Mouse (Mus musculus) bone marrow, adult 2 months (tissue): ENCODE measurements at regions not wholly inside any gene's neighbourhood (a gene's known extent, or its start where the extent isn't known, plus 50 kb on each side); places are given as distances from the start of the nearest gene placed in this dataset.

ENCODE experiments used
- H3K27ac ChIP-seq: fragments of 200-500 bp; 2 replicates; pipeline ENCODE4 v1.5.1; 2012; ENCODE audit warnings: low read depth, mild to moderate bottlenecking, control low read depth, inconsistent platforms, low read length; ENCODE audit not compliant: control insufficient read depth, poor library complexity, insufficient read depth
- H3K4me1 ChIP-seq: fragments of 200-500 bp; 2 replicates; pipeline ENCODE4 v1.6.1; 2011; ENCODE audit warnings: low read length; ENCODE audit not compliant: control insufficient read depth, insufficient read depth
- H3K4me3 ChIP-seq: fragments of 200-500 bp; replicated peaks from 2 replicates; pipeline ENCODE3; 2011; ENCODE audit warnings: mild to moderate bottlenecking, low read depth, low read length, control low read depth; ENCODE audit not compliant: control insufficient read depth
- CTCF ChIP-seq: fragments of 200-500 bp; IDR thresholded peaks from 2 replicates; pipeline ENCODE4 v1.5.1; 2011; ENCODE audit warnings: low read length, control low read depth; ENCODE audit not compliant: control insufficient read depth, insufficient read depth
- POLR2A ChIP-seq: fragments of 200-500 bp; IDR thresholded peaks from 2 replicates; pipeline ENCODE4 v1.6.1; 2011; ENCODE audit warnings: low read depth, mild to moderate bottlenecking, control low read depth, low read length, borderline replicate concordance; ENCODE audit not compliant: control insufficient read depth
- WGBS: fragments of 180-500 bp; shearing (Covaris S2); methylation state at CpG from one replicate; pipeline ENCODE4 v1.1.7; 2018; 5-methylcytosine and 5-hydroxymethylcytosine counted together

DNA sequence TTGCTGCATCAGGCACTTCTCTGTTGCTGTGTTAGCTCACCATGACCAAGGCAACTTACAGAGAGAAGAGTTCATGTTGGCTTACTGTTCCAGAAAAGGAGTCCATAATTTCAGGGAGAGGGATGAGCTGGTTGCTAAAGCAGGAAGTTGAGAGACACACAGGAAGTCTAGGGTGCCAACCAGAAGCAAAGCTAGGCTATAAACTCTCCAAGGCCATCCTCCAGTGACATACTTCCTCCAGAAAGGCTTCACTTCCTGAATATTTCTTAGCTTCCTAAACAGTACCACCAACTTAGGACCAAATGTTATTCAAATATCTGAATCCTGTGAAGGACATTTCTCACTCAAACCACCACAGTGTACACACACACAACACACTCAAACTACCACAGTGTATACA, 2010.6 kb downstream of the A830018L16Rik start:
- Histone ChIP-seq H3K27ac (no peak overlapping the region), H3K4me3 (no peak overlapping the region), H3K4me1 (peaks cover 2% of the 10 kb centered on the region)
- TF ChIP-seq POLR2A (no peak), CTCF (no peak)

DNA sequence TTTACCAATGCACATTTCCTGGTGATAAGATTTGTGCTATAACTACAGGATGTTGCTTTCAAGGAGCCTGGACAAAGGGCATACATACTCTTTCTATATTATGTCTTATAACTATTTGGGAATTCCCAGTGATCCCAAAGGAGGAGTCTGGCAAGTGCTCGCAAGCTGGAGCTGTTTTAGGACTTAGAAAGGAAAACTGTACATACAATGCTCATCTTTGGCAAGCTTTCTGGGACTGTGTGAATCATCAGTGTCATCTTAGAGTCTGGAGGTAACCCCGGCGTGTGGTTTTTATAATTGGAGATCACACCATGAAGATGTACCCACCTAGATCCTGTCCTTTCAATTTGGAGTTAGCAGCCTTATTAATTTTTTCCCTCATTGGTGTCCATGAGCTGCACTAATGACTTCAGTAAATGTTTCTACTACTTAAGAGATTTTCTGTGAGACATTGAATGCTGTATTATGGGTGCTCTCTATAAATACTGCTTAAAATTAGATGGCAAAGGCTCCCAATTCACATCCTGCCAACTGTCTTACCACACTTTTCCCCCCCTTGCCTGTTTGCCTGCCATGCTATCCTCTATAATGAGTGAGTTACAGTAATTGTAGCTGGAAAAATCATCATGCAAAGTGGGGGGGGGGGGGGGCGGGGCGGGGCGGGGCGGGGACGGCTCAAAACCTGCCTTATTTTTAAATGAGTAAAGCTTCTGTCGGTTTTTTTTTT, 2011.9 kb downstream of the A830018L16Rik start:
- H3K4me3 ChIP-seq = no peak overlapping the region
- H3K4me1 ChIP-seq = peaks cover 2% of the 10 kb centered on the region
- H3K27ac ChIP-seq = no peak overlapping the region
- 23% methylated on average over 9 of the region's 9 CpGs for WGBS
- no peak for TF ChIP-seq CTCF
- no peak for TF ChIP-seq POLR2A

DNA sequence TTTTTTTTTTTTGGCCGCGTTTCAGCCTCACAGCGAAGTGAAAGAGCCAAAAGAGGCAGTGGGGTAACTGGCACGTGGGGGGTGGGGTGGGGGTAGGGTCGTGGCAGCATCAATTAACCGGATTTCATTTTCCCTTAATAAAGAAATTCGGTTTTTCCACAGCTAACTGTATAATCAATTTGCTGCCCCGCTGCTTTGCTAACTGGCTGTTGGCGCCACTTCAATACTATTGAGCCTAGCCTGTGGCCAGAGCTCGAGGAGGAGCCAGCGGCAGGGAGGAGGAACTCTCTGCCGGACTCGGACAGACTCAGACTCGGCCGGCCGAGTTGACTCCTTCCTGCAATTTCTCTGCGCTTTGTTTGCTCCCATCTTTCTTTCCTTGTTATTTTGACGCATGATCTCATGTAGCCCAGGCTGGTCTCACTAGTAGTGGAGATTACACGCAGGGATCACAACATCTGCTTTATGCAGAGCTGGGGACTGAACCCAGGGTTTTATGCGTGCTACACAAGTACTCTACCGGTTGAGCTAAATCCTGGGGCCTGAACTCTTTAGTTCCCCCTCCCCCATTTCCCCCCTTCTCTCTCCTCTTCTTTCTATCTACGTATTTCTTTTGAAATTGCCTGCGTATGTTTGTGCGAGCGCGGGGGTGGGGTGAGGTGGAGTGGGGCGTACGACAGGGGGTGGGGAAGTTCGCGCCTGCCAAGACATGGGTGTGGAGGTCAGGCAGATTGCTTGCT, 2012.6 kb downstream of the A830018L16Rik start:
- Histone ChIP-seq H3K4me3 (peak overlapping the region; percentile 67), H3K4me1 (peaks cover 2% of the 10 kb centered on the region), H3K27ac (peak overlapping the region; percentile 46)
- TF ChIP-seq POLR2A (no peak), CTCF (no peak)
- WGBS = under 1% methylated on average over 30 of the region's 30 CpGs

DNA sequence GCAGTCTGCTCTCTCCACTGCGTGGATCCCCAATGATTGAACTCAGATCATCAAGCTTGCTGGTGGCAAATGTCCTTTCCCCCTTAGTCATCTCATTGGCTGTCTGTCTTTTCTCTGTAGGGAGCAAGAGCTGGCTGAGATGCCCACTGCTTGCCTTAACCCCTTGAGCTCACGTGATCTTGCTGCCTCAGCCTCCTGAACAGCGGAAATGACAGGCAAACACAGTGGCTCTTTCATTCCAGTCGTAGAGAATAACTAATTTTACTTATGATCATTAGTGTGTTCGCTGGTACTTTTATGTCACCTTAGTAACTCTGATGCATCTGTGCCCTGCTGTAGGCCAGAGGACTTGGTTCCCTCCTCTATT, 2013.1 kb downstream of the A830018L16Rik start:
- peak overlapping the region; percentile 67 for H3K4me3 ChIP-seq
- no peak for TF ChIP-seq CTCF
- no peak for TF ChIP-seq POLR2A
- 64% methylated on average over 5 of the region's 5 CpGs for WGBS
- H3K27ac ChIP-seq = no peak overlapping the region
- H3K4me1 ChIP-seq = peaks cover 2% of the 10 kb centered on the region

DNA sequence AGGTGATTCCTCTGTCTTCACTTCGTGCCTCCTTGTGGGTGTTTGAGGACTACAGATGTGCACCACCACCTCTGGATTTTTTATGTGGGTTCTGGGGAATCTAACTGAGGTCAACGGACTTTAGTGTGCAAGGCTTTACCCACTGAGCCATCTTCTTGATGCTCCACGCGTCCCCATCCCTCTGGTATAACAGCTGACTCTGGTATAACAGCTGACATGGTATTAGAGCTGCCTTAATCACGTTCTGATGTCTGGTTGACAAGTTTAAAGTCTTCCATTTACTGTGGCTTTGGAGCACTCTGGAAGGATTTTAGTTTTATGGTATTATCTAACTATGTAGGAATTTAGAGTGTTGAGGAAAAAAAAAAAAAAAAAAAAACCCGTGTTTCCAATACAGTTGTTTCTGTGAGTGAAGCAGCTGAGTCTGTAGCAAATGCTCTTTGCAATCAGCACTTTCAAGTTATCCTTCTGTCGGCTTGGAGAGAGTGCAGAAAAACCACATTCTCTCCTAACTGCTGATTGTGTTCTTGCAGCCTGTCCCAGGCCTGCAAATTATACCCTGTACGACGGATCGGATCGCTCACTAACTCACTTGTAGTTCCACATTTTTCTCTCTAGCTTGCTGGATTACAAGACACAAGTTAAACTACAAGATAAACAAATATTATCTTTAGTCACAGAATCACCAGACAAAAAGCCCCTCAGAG, 2013.7 kb downstream of the A830018L16Rik start:
- no peak overlapping the region for H3K27ac ChIP-seq
- TF ChIP-seq POLR2A = no peak
- TF ChIP-seq CTCF = no peak
- H3K4me1 ChIP-seq = peaks cover 2% of the 10 kb centered on the region
- no peak overlapping the region for H3K4me3 ChIP-seq
- whole genome bisulfite sequencing = 75% methylated on average over 11 of the region's 11 CpGs

DNA sequence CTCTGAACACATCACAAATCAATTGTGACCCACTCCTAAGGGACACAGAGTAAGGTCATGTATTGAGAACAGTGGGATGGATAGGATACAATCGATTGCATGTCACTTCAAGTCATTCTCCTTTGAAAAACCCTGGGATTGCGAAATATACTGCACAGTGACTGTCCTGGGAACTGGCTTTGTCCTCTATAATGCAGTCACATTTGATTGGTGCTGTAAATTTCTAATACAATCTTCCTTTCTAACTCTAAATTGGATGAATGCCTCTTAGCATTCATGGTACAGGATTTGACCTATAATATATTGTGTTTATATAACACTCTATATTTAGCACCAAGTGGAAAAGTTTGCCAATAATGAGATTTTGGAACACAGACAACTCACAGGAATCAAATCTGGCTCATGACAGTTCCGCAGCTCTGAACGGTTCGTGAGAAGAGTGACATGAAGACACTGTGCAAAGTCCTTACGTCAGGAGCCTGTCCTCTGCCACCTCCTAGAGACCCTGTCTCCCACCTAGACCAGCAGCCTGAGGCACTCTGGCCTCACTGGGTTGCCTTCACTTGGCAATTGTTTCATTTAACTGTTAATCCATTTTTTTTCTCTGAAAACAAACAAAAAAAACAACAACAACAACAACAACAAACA, 2024.0 kb downstream of the A830018L16Rik start:
- Histone ChIP-seq H3K4me3 (no peak overlapping the region), H3K4me1 (no peaks in the 10 kb centered on the region), H3K27ac (no peak overlapping the region)
- 72% methylated on average over 6 of the region's 6 CpGs for WGBS
- TF ChIP-seq POLR2A (no peak), CTCF (no peak)

DNA sequence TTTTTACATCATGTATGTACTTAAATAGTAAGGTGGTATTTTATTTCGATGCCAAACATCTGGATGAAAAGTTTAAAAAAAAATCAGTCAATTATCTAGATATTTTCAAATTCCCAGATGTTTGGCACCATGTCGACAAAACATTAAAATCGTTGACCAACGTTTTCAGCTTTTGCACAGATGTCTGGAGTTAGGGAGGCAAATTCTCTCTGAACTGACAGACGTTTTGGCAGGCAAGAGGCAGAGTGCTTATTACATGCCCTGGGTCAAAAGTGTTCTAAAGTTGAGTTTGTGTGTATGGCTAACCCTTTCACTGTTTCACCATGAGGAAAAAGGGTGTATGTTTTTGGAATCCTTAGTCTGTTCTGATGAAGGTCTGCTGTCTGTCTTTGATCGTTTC, 2028.5 kb downstream of the A830018L16Rik start:
- 73% methylated on average over 6 of the region's 6 CpGs for WGBS

DNA sequence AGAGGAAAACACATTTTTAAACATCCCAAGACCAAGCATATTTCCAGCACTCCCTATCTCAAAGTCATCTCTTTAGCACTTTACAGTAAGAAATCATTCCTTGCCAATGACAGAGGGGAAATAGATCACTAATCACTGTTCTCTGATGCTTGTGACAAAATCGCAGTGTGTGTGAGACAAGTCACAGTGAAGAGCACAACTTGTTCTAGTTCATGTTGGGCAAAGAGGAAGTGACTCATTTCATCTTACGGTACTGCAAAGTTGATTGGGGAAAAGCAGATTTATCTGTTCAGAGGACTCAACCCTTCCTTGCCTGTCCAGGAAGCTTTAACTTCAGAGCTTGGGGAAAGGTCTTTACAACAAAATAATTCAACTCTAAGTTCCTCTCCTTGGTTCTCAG, 2040.6 kb downstream of the A830018L16Rik start:
- Histone ChIP-seq H3K4me3 (no peak overlapping the region), H3K4me1 (no peaks in the 10 kb centered on the region), H3K27ac (no peak overlapping the region)
- 9% methylated on average over 2 of the region's 2 CpGs for WGBS
- no peak for TF ChIP-seq CTCF
- no peak for TF ChIP-seq POLR2A

More for the DNA sequence above, 2028.5 kb downstream of the A830018L16Rik start:
- Histone ChIP-seq H3K27ac (no peak overlapping the region), H3K4me3 (no peak overlapping the region), H3K4me1 (no peaks in the 10 kb centered on the region)
- TF ChIP-seq CTCF (no peak), POLR2A (no peak)
